Mouse (Mus musculus) CD8-positive naive resting alpha-beta T cell, adult 2 months (primary cell): Measurements from ENCODE around the gene Vmn1r219.
"Not testable (repeated sequence)": the region's sequence is repeated elsewhere in the genome, so short reads cannot be mapped to it uniquely, and the experiment has no call there.

Source experiments
- DNase-seq, 2 experiments: peaks; one replicate each; pipeline ENCODE4 v3.0.0; 2022; ENCODE audit warnings: low read depth in 2 of 2, low spot score in 2 of 2

The Vmn1r219 gene

GRCm38 (mm10) chr13:23159012-23159411 lies at the start of gene Vmn1r219:
Gene Vmn1r219 (plus strand): TSS chr13:23159312.
- no peak for DNase-seq

GRCm38 (mm10) chr13:23118126-23118525 lies 41.0 kb upstream of the Vmn1r219 start, which contains the start of gene Vmn1r217:
Gene Vmn1r217 (minus strand): TSS chr13:23118226.
- not testable (repeated sequence) for DNase-seq

- DNase-seq, result no peak
Measured at GRCm38 (mm10) chr13:23120611-23121010, 38.5 kb upstream of the Vmn1r219 start.

GRCm38 (mm10) chr13:23133099-23133498 lies 26.0 kb upstream of the Vmn1r219 start, which contains the start of gene Vmn1r218:
Gene Vmn1r218 (plus strand): TSS chr13:23133155.
- no peak for DNase-seq

GRCm38 (mm10) chr13:23133501-23133900 lies 25.6 kb upstream of the Vmn1r219 start:
- DNase-seq, result no peak

- no peak for DNase-seq
Measured at GRCm38 (mm10) chr13:23138880-23139279, 20.2 kb upstream of the Vmn1r219 start.

- no peak for DNase-seq
Measured at GRCm38 (mm10) chr13:23157848-23158247, 1.3 kb upstream of the Vmn1r219 start.

GRCm38 (mm10) chr13:23166471-23166870 lies 7.4 kb downstream of the Vmn1r219 start:
- not testable (repeated sequence) for DNase-seq

- DNase-seq, result no peak
Measured at GRCm38 (mm10) chr13:23187875-23188274, 28.8 kb downstream of the Vmn1r219 start, which contains the start of gene Vmn1r220. Gene Vmn1r220 (minus strand): TSS chr13:23187975.

GRCm38 (mm10) chr13:23203885-23204284 lies 44.8 kb downstream of the Vmn1r219 start:
- DNase-seq, result not testable (repeated sequence)

- DNase-seq, result not testable (repeated sequence)
Measured at GRCm38 (mm10) chr13:23213827-23214226, 54.7 kb downstream of the Vmn1r219 start, which contains the start of gene Vmn1r221. Gene Vmn1r221 (plus strand): TSS chr13:23214127.
